Mouse (Mus musculus): ENCODE measurements at regions not wholly inside any gene's neighbourhood (a gene's known extent, or its start where the extent isn't known, plus 50 kb on each side); places are given as distances from the start of the nearest gene placed in this dataset.

- DNase-seq (no peak), ATAC-seq (ENCODE audit: low FRiP score, low TSS enrichment) (no peak)
- Histone ChIP-seq H3K9ac (replicated peaks; ENCODE audit: low read length) (no peak overlapping the region), H3K4me1 (ENCODE audit: control insufficient read depth, insufficient read depth, low read length) (no peaks in the 10 kb centered on the region), H3K9me3 (ENCODE audit: control insufficient read depth, low read length) (no peaks in the 10 kb centered on the region), H3K27ac (replicated peaks; ENCODE audit: low read depth, low read length) (no peak overlapping the region), H3K36me3 (ENCODE audit: control insufficient read depth, insufficient read depth, low read length) (no peaks in the 10 kb centered on the region), H3K27me3 (ENCODE audit: control insufficient read depth, insufficient read depth, low read length) (no peaks in the 10 kb centered on the region), H3K4me3 (replicated peaks; ENCODE audit: low read depth, low read length) (no peak overlapping the region), H3K4me2 (ENCODE audit: low read length) (no peak overlapping the region)
- WGBS, result 85% methylated on average over 20 of the region's 20 CpGs
These were observed 56.6 kb upstream of the Slc25a33 start for GRCm38 (mm10) chr4:149830551-149831192.

- 96% methylated on average over 4 of the region's 4 CpGs for WGBS
- Histone ChIP-seq H3K27ac (replicated peaks; ENCODE audit: low read depth, low read length) (no peak overlapping the region), H3K4me1 (ENCODE audit: control insufficient read depth, insufficient read depth, low read length) (no peaks in the 10 kb centered on the region), H3K36me3 (ENCODE audit: control insufficient read depth, insufficient read depth, low read length) (no peaks in the 10 kb centered on the region), H3K27me3 (ENCODE audit: control insufficient read depth, insufficient read depth, low read length) (no peaks in the 10 kb centered on the region), H3K4me3 (replicated peaks; ENCODE audit: low read depth, low read length) (no peak overlapping the region), H3K9me3 (ENCODE audit: control insufficient read depth, low read length) (no peaks in the 10 kb centered on the region), H3K9ac (replicated peaks; ENCODE audit: low read length) (no peak overlapping the region), H3K4me2 (ENCODE audit: low read length) (no peak overlapping the region)
- ATAC-seq (ENCODE audit: low FRiP score, low TSS enrichment) (no peak), DNase-seq (no peak)
These were observed 55.9 kb upstream of the Slc25a33 start for GRCm38 (mm10) chr4:149829964-149830363.

GRCm38 (mm10) chr4:149827784-149828183 lies 53.7 kb upstream of the Slc25a33 start:
- Histone ChIP-seq H3K4me2 (ENCODE audit: low read length) (no peak overlapping the region), H3K9ac (replicated peaks; ENCODE audit: low read length) (no peak overlapping the region), H3K4me3 (replicated peaks; ENCODE audit: low read depth, low read length) (no peak overlapping the region), H3K9me3 (ENCODE audit: control insufficient read depth, low read length) (no peaks in the 10 kb centered on the region), H3K27ac (replicated peaks; ENCODE audit: low read depth, low read length) (no peak overlapping the region), H3K4me1 (ENCODE audit: control insufficient read depth, insufficient read depth, low read length) (no peaks in the 10 kb centered on the region), H3K36me3 (ENCODE audit: control insufficient read depth, insufficient read depth, low read length) (no peaks in the 10 kb centered on the region), H3K27me3 (ENCODE audit: control insufficient read depth, insufficient read depth, low read length) (no peaks in the 10 kb centered on the region)
- no peak for ATAC-seq (ENCODE audit: low FRiP score, low TSS enrichment)
- DNase-seq, result no peak
- 97% methylated on average over 4 of the region's 4 CpGs for WGBS

Measured in midbrain, embryonic 14.5 days (tissue).